Mouse (Mus musculus) stomach, embryonic 14.5 days (tissue): ENCODE data around the gene Bub1. TPM values are rescaled to one million over a fixed set of nuclear protein-coding genes. Genes with fewer than 3 reads are reported as not detected.

Experiments
- ATAC-seq: fragments of 200-750 bp; cut with Nextera tagmentation; 2 replicates; pipeline ENCODE4 v1.8.0; 2017; ENCODE audit warnings: low read depth, moderate TSS enrichment; ENCODE audit not compliant: insufficient number of reproducible peaks, insufficient read depth, low FRiP score
- H3K27ac ChIP-seq: fragments of 300-500 bp; sonication (generic); 2 replicates; pipeline ENCODE4 v1.5.1; 2014; ENCODE audit warnings: mild to moderate bottlenecking, low read length, moderate library complexity, mixed read lengths
- H3K27me3 ChIP-seq: fragments of 300-500 bp; sonication (generic); 2 replicates; pipeline ENCODE4 v1.6.1; 2014; ENCODE audit warnings: low read length, control low read depth, mixed read lengths; ENCODE audit not compliant: control insufficient read depth, insufficient read depth
- H3K36me3 ChIP-seq: fragments of 300-500 bp; sonication (generic); 2 replicates; pipeline ENCODE4 v1.6.1; 2014; ENCODE audit warnings: mild to moderate bottlenecking, control low read depth, low read length, moderate library complexity, mixed read lengths; ENCODE audit not compliant: control insufficient read depth, insufficient read depth
- H3K4me1 ChIP-seq: fragments of 300-500 bp; sonication (generic); 2 replicates; pipeline ENCODE4 v1.6.1; 2014; ENCODE audit warnings: low read length, control low read depth, mixed read lengths; ENCODE audit not compliant: control insufficient read depth, insufficient read depth
- H3K4me2 ChIP-seq: fragments of 300-500 bp; sonication (generic); replicated peaks from 2 replicates; pipeline ENCODE4 v1.6.1; 2014; ENCODE audit warnings: low read depth, low read length, control low read depth
- H3K4me3 ChIP-seq: fragments of 300-500 bp; sonication (generic); 2 replicates; pipeline ENCODE4 v1.5.1; 2014; ENCODE audit warnings: low read depth, low read length, control low read depth
- H3K9ac ChIP-seq: fragments of 300-500 bp; sonication (generic); replicated peaks from 2 replicates; pipeline ENCODE4 v1.6.1; 2014; ENCODE audit warnings: low read depth, mild to moderate bottlenecking, control low read depth, low read length, moderate library complexity, mixed read lengths
- H3K9me3 ChIP-seq: fragments of 300-500 bp; sonication (generic); 2 replicates; pipeline ENCODE4 v1.6.1; 2016; ENCODE audit warnings: low read depth, low read length, control low read depth; ENCODE audit not compliant: control insufficient read depth
- WGBS: fragments of 180-500 bp; shearing (Covaris S2); extraction: QIAGEN DNeasy Blood & Tissue Kit; methylation state at CpG from one replicate; pipeline ENCODE4 v1.1.7; 2014; 5-methylcytosine and 5-hydroxymethylcytosine counted together
- polyA plus RNA-seq: library from polyadenylated mRNA; unstranded; fragments of >200 nt; fragmentation: Nextera tagmentation; extraction: Ambion mirVana; gene quantifications from 2 replicates; pipeline ENCODE4 v1.2.1, GENCODE M21; 2014

Gene Bub1
- polyA plus RNA-seq, 1 experiment from 2014 or later, result 27.5 TPM

DNA sequence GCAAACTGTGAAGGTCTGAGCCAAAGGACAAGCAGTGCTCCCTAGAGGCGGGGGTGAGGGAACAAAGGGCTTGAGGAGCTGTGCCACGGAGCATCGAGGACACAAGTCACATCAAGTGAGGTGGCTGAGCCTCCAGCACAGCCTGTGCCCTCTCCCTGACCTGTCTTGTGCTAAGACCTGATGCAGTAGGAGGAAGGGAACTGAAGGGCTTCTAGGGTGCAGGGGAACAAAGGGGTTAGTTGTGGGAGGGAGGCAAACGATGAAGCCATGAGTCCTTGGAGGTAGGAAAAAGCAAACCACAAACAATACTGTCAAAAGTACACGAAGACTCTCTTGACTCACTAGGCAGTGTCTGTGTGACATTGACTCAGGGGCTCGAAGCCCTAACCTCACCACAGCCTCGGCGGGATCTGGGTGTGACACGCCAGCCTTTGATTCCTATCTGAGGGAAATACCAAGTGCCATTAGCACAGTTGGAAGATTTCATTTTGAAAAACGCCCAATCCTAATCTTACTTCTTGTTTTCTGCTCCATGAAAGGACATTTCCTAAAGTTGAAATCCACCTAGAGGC is 71.2 kb downstream of the Bub1 start:
- no peak overlapping the region for H3K27ac ChIP-seq
- H3K4me3 ChIP-seq, result no peak overlapping the region
- 64% methylated on average over 10 of the region's 10 CpGs for WGBS
- no peaks in the 10 kb centered on the region; the same call in 1 of the 2 replicates for H3K4me1 ChIP-seq
- no peak overlapping the region for H3K9ac ChIP-seq
- peaks cover 7% of the 10 kb centered on the region for H3K36me3 ChIP-seq
- H3K4me2 ChIP-seq, result no peak overlapping the region
- ATAC-seq, result no peak
- H3K9me3 ChIP-seq, result no peaks in the 10 kb centered on the region
- no peaks in the 10 kb centered on the region for H3K27me3 ChIP-seq

DNA sequence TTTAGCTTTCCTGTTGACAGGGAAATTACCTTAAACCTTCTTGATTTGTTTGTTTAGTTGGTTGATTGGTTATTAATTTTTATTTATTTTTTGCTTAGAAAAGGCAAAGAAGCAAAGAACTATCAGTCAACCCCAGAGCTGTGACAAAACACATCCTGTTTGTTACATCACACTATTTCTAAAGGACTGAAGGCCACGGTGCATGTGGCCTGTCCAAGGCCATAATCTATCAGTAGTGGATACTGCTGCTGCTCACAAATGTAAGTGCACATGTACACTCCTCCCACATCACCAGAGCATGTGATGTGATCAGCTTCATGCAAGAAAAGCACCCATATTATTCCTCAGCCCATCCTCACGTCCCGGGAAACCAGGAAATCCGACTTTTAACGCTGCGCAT is 71.7 kb downstream of the Bub1 start:
- H3K4me1 ChIP-seq, result no peaks in the 10 kb centered on the region; the same call in 1 of the 2 replicates
- peaks cover 7% of the 10 kb centered on the region for H3K36me3 ChIP-seq
- no peak overlapping the region for H3K4me3 ChIP-seq
- no peak overlapping the region for H3K27ac ChIP-seq
- no peaks in the 10 kb centered on the region for H3K9me3 ChIP-seq
- no peaks in the 10 kb centered on the region for H3K27me3 ChIP-seq
- no peak overlapping the region for H3K4me2 ChIP-seq
- no peak overlapping the region for H3K9ac ChIP-seq
- WGBS, result 88% methylated on average over 6 of the region's 6 CpGs
- no peak for ATAC-seq

DNA sequence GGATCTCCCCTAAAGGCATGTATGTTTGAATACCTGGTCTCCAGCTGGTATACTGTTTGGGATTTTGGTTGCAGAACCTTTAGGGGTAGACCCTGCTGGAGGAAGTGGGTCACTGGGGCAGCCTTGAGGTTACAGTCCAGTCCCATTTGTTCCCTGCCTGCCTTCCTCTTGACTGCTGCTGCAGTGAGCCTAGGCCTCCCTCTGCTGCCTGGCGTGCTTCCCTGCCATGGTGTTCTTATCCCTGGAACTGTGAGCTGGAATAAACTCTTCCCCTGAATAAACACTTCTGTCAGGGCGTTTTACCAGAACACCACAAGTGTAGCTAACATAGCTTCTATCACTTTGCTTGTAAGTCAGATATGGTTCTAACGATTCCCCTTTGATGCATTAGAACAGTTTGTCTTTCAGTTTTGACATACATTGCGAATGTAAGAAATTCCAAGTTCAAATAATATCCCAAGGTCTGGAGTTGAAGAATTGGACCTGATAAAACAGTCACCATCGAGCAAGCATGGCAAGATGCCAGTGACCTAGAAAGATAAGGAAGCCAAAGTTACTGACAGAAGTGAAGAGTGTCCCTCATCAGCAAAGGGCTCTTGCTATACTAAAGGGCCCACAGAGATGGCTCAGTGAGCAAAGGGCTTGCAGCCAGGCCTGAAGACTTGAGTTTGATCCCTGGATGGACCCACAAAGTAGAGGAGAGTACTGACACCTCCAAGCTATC is 72.3 kb downstream of the Bub1 start:
- H3K4me1 ChIP-seq, result no peaks in the 10 kb centered on the region; the same call in 1 of the 2 replicates
- no peak overlapping the region for H3K4me2 ChIP-seq
- ATAC-seq, result no peak
- no peaks in the 10 kb centered on the region for H3K9me3 ChIP-seq
- no peak overlapping the region for H3K27ac ChIP-seq
- no peaks in the 10 kb centered on the region for H3K27me3 ChIP-seq
- H3K9ac ChIP-seq, result no peak overlapping the region
- 82% methylated on average over 5 of the region's 5 CpGs for WGBS
- H3K4me3 ChIP-seq, result no peak overlapping the region
- peaks cover 7% of the 10 kb centered on the region for H3K36me3 ChIP-seq

DNA sequence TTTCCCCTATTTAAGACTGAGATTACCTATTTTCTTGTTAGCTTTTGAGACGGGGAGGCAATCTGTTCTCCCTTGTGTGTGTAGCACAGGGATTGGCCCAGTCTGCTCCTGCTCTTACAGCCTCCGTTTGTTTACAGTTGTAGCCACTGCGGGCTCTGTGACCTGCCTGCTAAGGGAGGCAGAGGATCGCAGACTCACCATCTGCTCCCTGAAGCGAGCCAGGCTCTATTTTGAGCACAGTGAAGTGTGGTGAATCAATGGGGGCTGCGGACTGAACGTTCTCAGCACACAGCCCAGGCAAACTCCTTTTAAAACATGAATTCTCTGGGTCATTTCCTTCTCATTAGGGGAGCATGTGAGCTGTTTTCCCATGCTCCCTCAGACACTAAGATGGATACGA is 74.5 kb downstream of the Bub1 start:
- 30% methylated on average over 8 of the region's 8 CpGs for WGBS
- Histone ChIP-seq H3K27me3 (no peaks in the 10 kb centered on the region), H3K4me2 (no peak overlapping the region), H3K9ac (no peak overlapping the region), H3K9me3 (no peaks in the 10 kb centered on the region), H3K4me3 (no peak overlapping the region), H3K27ac (no peak overlapping the region), H3K4me1 (no peaks in the 10 kb centered on the region; the same call in 1 of the 2 replicates), H3K36me3 (peaks cover 7% of the 10 kb centered on the region)
- no peak for ATAC-seq

DNA sequence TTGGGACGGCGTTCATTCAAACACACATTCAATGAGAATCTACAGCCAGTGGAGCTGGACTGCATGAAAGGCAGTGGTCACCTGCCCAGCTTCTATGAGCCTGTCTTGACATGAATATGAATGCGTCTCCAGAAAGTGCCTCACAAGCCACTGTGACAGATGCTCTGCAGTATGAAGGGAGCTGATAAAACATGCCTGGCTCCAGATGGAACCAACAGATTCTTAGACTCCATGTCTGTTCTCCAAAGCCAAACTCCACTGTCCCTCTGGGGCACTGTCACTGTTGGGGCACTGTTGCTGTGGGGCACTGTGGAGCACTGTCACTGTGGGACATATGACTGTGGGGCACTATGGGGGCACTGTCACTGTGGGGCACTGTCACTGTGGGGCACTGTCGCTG is 77.6 kb downstream of the Bub1 start:
- H3K36me3 ChIP-seq, result no peaks in the 10 kb centered on the region
- H3K9ac ChIP-seq, result no peak overlapping the region
- ATAC-seq, result no peak
- H3K4me3 ChIP-seq, result no peak overlapping the region
- H3K9me3 ChIP-seq, result no peaks in the 10 kb centered on the region
- WGBS, result 96% methylated on average over 4 of the region's 4 CpGs
- H3K27me3 ChIP-seq, result no peaks in the 10 kb centered on the region
- H3K4me1 ChIP-seq, result no peaks in the 10 kb centered on the region; the same call in 1 of the 2 replicates
- no peak overlapping the region for H3K27ac ChIP-seq
- no peak overlapping the region for H3K4me2 ChIP-seq

DNA sequence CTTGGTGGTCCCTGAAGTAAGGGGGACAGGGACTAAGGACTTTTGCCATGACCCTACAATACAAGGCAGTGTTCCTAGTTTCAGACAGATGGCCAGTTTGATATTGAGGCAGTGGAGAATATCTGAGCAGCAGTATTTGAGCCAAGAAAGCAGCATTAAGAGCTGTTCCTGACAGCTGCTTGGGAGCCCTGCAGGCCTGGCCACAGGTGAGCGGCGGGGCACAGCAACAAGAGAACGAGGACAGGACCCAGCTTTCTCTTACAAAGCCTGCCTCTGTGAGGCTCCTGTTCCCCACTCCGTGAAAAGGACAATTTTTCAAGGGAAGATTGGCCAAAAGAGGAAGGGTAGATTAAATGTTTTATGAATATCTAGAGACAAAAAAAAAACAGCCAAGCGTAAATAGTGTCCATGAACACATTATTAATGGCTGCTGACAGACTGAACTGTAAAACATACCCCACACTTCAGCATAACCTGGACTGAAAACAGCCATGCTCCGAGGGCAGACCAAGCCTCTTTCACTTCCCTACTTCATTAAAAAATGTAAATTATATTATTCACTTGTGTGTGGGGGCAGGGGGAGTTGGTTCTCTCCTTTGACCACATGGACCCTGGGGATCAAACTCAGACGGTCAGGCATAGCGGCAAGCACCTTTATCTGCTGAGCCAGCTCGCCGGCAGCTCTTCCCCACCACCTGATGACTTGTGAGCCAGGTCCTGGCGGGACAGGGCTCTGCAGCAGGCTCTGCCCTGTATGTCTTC is 79.6 kb downstream of the Bub1 start:
- H3K27ac ChIP-seq, result no peak overlapping the region

More for the DNA sequence above, 79.6 kb downstream of the Bub1 start:
- H3K36me3 ChIP-seq, result no peaks in the 10 kb centered on the region
- no peak overlapping the region for H3K4me3 ChIP-seq
- no peaks in the 10 kb centered on the region for H3K27me3 ChIP-seq
- H3K4me2 ChIP-seq, result no peak overlapping the region
- WGBS, result 59% methylated on average over 11 of the region's 11 CpGs
- H3K4me1 ChIP-seq, result no peaks in the 10 kb centered on the region; the same call in 1 of the 2 replicates
- H3K9me3 ChIP-seq, result no peaks in the 10 kb centered on the region
- ATAC-seq, result no peak
- no peak overlapping the region for H3K9ac ChIP-seq

Other genes starting within 250 kb of the Bub1 start
- gene Zfp661, start 244.8 kb downstream of the Bub1 start, polyA plus RNA-seq, result 3.8 and 5.0 TPM in 2 replicates
- 125 and 132 TPM in 2 replicates for gene Mrps5, start 244.6 kb downstream of the Bub1 start, polyA plus RNA-seq
- gene Mal, start 175.2 kb downstream of the Bub1 start, polyA plus RNA-seq, result 7.0 and 10.4 TPM in 2 replicates
- gene Mall, start 101.9 kb downstream of the Bub1 start, polyA plus RNA-seq, result 8.9 and 11.0 TPM in 2 replicates
- gene Nphp1, start 43.0 kb downstream of the Bub1 start, polyA plus RNA-seq, result 22.9 and 23.2 TPM in 2 replicates
- 37.1 and 37.2 TPM in 2 replicates for gene Mtln, start 39.4 kb downstream of the Bub1 start, polyA plus RNA-seq
- 0.16 and 0.21 TPM in 2 replicates for gene Acoxl, start 7.0 kb upstream of the Bub1 start, polyA plus RNA-seq